Comparison of ENCODE assay signal across 8 mouse cellular contexts in the genomic region with DNA sequence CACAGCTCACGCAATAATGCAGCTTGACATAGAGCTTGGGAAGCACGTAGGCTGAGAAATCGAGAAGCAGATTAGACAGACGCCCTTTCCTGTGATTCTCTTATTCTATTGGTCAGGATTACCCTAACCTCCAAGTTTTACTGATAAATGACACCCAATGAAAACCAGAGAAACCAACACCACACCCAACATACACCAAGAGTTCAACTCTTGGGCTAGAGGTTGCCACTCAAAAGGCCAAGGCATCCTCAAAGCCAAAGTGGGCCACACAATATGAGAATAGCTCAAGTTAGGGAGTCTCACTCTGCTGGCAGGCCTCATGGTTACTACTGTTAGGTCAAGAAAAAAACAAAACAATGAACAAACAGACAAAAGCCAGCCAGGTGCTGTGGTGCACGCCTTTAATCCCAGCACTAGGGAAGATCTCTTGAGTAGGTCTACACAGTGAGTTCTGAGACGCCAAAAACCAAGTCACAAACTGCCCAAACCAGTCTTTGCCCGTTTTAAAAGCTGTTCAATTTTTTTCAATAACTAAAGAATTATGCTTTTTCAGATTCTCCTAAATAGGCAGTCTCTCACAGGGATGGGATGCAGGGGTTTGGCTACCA. TPM values are rescaled to one million over a fixed set of nuclear protein-coding genes. Genes with fewer than 3 reads are reported as not detected.
A peak's percentile ranks its signal among the peaks of the same experiment; 100 is the strongest.
DNase-seq lines count a peak whose midpoint lies in the region; ATAC-seq lines count a peak whose summit lies in the region.

No protein-coding gene starts in this region.

- no peak for DNase-seq in lung, postnatal 10 days
- no peak for DNase-seq in embryonic facial prominence, embryonic 10.5 days (ENCODE audit: low spot score)
- DNase-seq in limb, embryonic 10.5 days (ENCODE audit: low spot score), result no peak
- no peak for DNase-seq in cerebellum, postnatal 4 days (ENCODE audit: low spot score in 2 of 2)
- no peak for DNase-seq in ovary, postnatal 10 days (ENCODE audit: low spot score)
- no peak for DNase-seq in retina, embryonic 14.5 days (ENCODE audit: low spot score)

- 0 out of 2 replicates have a peak overlapping the region, but pooled peaks have one; percentile 84 for H3K27ac ChIP-seq in lung, embryonic 15.5 days
- H3K27ac ChIP-seq in embryonic facial prominence, embryonic 10.5 days (replicated peaks), result peak overlapping the region; percentile 96
- H3K27ac ChIP-seq in limb, embryonic 10.5 days, result peak overlapping the region; percentile 88
- H3K27ac ChIP-seq in neural tube, embryonic 15.5 days (replicated peaks), result peak overlapping the region; percentile 83; the same call in 1 of the 2 replicates

- peaks cover 24% of the 10 kb centered on the region for H3K36me3 ChIP-seq in lung, embryonic 15.5 days
- H3K36me3 ChIP-seq in embryonic facial prominence, embryonic 10.5 days (replicated peaks), result peaks cover 35% of the 10 kb centered on the region
- peaks cover 32% of the 10 kb centered on the region for H3K36me3 ChIP-seq in limb, embryonic 10.5 days
- H3K36me3 ChIP-seq in neural tube, embryonic 15.5 days, result peaks cover 26% of the 10 kb centered on the region

- H3K9me3 ChIP-seq in lung, embryonic 15.5 days, result no peaks in the 10 kb centered on the region
- no peaks in the 10 kb centered on the region for H3K9me3 ChIP-seq in embryonic facial prominence, embryonic 10.5 days
- no peaks in the 10 kb centered on the region for H3K9me3 ChIP-seq in limb, embryonic 10.5 days (replicated peaks)
- H3K9me3 ChIP-seq in neural tube, embryonic 15.5 days (replicated peaks), result no peaks in the 10 kb centered on the region

- WGBS in lung, embryonic 15.5 days, result 34% methylated on average over 7 of the region's 7 CpGs
- 45% methylated on average over 7 of the region's 7 CpGs for WGBS in embryonic facial prominence, embryonic 10.5 days
- WGBS in limb, embryonic 10.5 days, result 52% methylated on average over 7 of the region's 7 CpGs
- WGBS in neural tube, embryonic 15.5 days, result 51% methylated on average over 7 of the region's 7 CpGs

- no peaks in the 10 kb centered on the region for H3K27me3 ChIP-seq in lung, embryonic 15.5 days
- H3K27me3 ChIP-seq in embryonic facial prominence, embryonic 10.5 days (replicated peaks; ENCODE audit: low read depth, poor library complexity, severe bottlenecking), result no peaks in the 10 kb centered on the region
- H3K27me3 ChIP-seq in limb, embryonic 10.5 days (ENCODE audit: low read depth, poor library complexity, severe bottlenecking), result no peaks in the 10 kb centered on the region
- H3K27me3 ChIP-seq in neural tube, embryonic 15.5 days (replicated peaks), result no peaks in the 10 kb centered on the region

- no peak for ATAC-seq in lung, embryonic 15.5 days (ENCODE audit: borderline replicate concordance, extremely low read depth, low FRiP score, low TSS enrichment)
- no peak for ATAC-seq in neural tube, embryonic 15.5 days (ENCODE audit: low FRiP score)

- H3K4me3 ChIP-seq in lung, embryonic 15.5 days, result peak overlapping the region; percentile 89
- peak overlapping the region; percentile 90 for H3K4me3 ChIP-seq in embryonic facial prominence, embryonic 10.5 days
- peak overlapping the region; percentile 64 for H3K4me3 ChIP-seq in limb, embryonic 10.5 days
- peak overlapping the region; percentile 91 for H3K4me3 ChIP-seq in neural tube, embryonic 15.5 days (replicated peaks)

- peaks cover 7% of the 10 kb centered on the region; the same call in 1 of the 2 replicates for H3K4me1 ChIP-seq in lung, embryonic 15.5 days
- H3K4me1 ChIP-seq in embryonic facial prominence, embryonic 10.5 days, result peaks cover 6% of the 10 kb centered on the region
- H3K4me1 ChIP-seq in limb, embryonic 10.5 days, result peaks cover 6% of the 10 kb centered on the region
- peaks cover 11% of the 10 kb centered on the region for H3K4me1 ChIP-seq in neural tube, embryonic 15.5 days

- H3K4me2 ChIP-seq in lung, embryonic 15.5 days, result peak overlapping the region; percentile 77
- peak overlapping the region; percentile 82 for H3K4me2 ChIP-seq in neural tube, embryonic 15.5 days

- peak overlapping the region; percentile 96 for H3K9ac ChIP-seq in lung, embryonic 15.5 days
- H3K9ac ChIP-seq in neural tube, embryonic 15.5 days (replicated peaks), result peak overlapping the region; percentile 93

RNA-seq across cellular contexts. Expression of a gene that starts 1.2 kb away (rescaled TPM):
- polyA plus RNA-seq in lung, embryonic 15.5 days (2015; fragmentation: Nextera tagmentation; extraction: Ambion mirVana), result 711 and 777 TPM in 2 replicates
- 566 and 582 TPM in 2 replicates for polyA plus RNA-seq in embryonic facial prominence, embryonic 10.5 days (2016; fragmentation: Nextera tagmentation; extraction: Ambion mirVana)
- 592 and 676 TPM in 2 replicates for polyA plus RNA-seq in limb, embryonic 10.5 days (2016; fragmentation: Nextera tagmentation; extraction: Ambion mirVana)
- 381 and 453 TPM in 2 replicates for polyA plus RNA-seq in neural tube, embryonic 15.5 days (2015; fragmentation: Nextera tagmentation; extraction: Ambion mirVana)

RNA-seq across cellular contexts. Expression of a gene that starts 20.4 kb away (rescaled TPM):
- polyA plus RNA-seq in lung, embryonic 15.5 days (2015; fragmentation: Nextera tagmentation; extraction: Ambion mirVana), result 1.6 and 2.2 TPM in 2 replicates
- polyA plus RNA-seq in embryonic facial prominence, embryonic 10.5 days (2016; fragmentation: Nextera tagmentation; extraction: Ambion mirVana), result 2.9 and 3.5 TPM in 2 replicates
- polyA plus RNA-seq in limb, embryonic 10.5 days (2016; fragmentation: Nextera tagmentation; extraction: Ambion mirVana), result 2.4 and 2.9 TPM in 2 replicates
- polyA plus RNA-seq in neural tube, embryonic 15.5 days (2015; fragmentation: Nextera tagmentation; extraction: Ambion mirVana), result 15.2 and 17.0 TPM in 2 replicates

RNA-seq across cellular contexts. Expression of a gene that starts 35.9 kb away (rescaled TPM):
- 21.3 and 22.9 TPM in 2 replicates for polyA plus RNA-seq in lung, embryonic 15.5 days (2015; fragmentation: Nextera tagmentation; extraction: Ambion mirVana)
- 11.9 and 12.2 TPM in 2 replicates for polyA plus RNA-seq in embryonic facial prominence, embryonic 10.5 days (2016; fragmentation: Nextera tagmentation; extraction: Ambion mirVana)
- polyA plus RNA-seq in limb, embryonic 10.5 days (2016; fragmentation: Nextera tagmentation; extraction: Ambion mirVana), result 3.2 and 5.3 TPM in 2 replicates
- 3.1 and 6.6 TPM in 2 replicates for polyA plus RNA-seq in neural tube, embryonic 15.5 days (2015; fragmentation: Nextera tagmentation; extraction: Ambion mirVana)

RNA-seq across cellular contexts. Expression of a gene that starts 48.5 kb away (rescaled TPM):
- 12.3 and 13.8 TPM in 2 replicates for polyA plus RNA-seq in lung, embryonic 15.5 days (2015; fragmentation: Nextera tagmentation; extraction: Ambion mirVana)
- polyA plus RNA-seq in embryonic facial prominence, embryonic 10.5 days (2016; fragmentation: Nextera tagmentation; extraction: Ambion mirVana), result 12.9 and 13.5 TPM in 2 replicates
- polyA plus RNA-seq in limb, embryonic 10.5 days (2016; fragmentation: Nextera tagmentation; extraction: Ambion mirVana), result 11.3 and 12.5 TPM in 2 replicates
- 15.7 and 17.0 TPM in 2 replicates for polyA plus RNA-seq in neural tube, embryonic 15.5 days (2015; fragmentation: Nextera tagmentation; extraction: Ambion mirVana)

RNA-seq across cellular contexts. Expression of a gene that starts 59.6 kb away (rescaled TPM):
- polyA plus RNA-seq in lung, embryonic 15.5 days (2015; fragmentation: Nextera tagmentation; extraction: Ambion mirVana), result 194 and 200 TPM in 2 replicates
- 274 and 287 TPM in 2 replicates for polyA plus RNA-seq in embryonic facial prominence, embryonic 10.5 days (2016; fragmentation: Nextera tagmentation; extraction: Ambion mirVana)
- 267 and 322 TPM in 2 replicates for polyA plus RNA-seq in limb, embryonic 10.5 days (2016; fragmentation: Nextera tagmentation; extraction: Ambion mirVana)
- polyA plus RNA-seq in neural tube, embryonic 15.5 days (2015; fragmentation: Nextera tagmentation; extraction: Ambion mirVana), result 121 and 157 TPM in 2 replicates
